Mouse (Mus musculus) ovary, adult 18-20 months (tissue): Measurements from ENCODE around the gene Rbm38.
A peak's percentile ranks its signal among the peaks of the same experiment; 100 is the strongest.

Experiments used
- DNase-seq: peaks from one replicate; pipeline ENCODE4 v3.0.0; 2022; ENCODE audit warnings: low spot score, mixed read lengths

Rbm38 gene

GRCm38 (mm10) chr2:173036611-173037010, 16.3 kb downstream of the Rbm38 start:
- DNase-seq, result no peak

DNA sequence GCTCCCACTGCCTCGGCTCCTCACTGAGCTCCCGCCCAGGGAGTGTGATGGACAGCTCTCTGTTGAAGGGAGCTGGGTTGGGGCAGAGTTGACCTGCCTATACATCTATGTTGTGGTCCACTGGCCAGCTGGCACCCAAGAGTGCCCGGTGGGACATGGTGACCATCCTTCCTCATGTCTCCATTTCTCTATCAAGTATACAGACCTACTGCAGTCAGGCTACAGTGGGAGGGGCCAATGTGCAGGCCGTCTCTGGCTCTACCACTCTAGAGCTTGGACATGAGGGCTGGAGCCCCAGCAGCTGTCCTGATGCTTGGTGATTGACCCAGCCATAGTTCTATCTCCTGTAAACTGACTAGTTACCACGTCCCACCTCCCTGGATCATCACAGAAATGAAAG, 17.0 kb downstream of the Rbm38 start:
- DNase-seq, result no peak

DNA sequence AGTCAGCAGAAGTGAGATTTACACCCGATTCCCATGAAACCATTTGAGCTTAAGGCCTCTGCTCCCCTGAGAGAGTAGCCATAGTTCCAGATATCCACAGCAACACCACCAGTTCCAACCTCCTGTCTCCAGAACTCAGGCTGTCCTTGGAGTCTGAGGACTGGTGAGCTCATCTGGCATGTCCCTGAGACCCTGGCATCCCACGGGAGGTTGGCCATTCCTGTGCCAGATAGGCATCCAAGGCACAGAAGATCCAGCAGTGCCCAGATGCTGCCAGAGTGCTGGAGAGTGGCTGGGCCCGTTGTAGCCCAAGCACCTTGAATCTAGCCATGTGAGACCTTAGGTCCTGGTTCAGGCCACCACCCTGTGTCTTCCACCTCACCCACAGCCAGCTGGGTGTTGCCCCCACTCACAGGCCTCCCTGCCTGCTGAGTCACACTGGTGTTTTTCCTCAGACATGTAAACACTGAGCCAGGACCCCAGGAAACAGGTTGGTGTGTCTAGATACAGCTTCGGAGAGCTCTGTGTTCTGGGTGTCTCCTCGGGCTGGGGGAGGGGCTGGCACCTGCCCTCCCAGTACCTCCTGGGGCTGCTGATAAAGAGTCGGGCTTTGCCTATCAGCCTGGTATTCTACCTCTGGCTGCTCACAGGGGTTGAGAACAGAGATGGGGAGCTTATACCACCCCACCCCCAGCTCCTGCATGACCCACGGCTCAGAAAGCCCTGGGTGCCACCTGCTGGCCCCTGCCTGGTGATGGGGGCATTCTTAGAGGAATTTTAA, 17.7 kb downstream of the Rbm38 start:
- DNase-seq, result no peak

DNA sequence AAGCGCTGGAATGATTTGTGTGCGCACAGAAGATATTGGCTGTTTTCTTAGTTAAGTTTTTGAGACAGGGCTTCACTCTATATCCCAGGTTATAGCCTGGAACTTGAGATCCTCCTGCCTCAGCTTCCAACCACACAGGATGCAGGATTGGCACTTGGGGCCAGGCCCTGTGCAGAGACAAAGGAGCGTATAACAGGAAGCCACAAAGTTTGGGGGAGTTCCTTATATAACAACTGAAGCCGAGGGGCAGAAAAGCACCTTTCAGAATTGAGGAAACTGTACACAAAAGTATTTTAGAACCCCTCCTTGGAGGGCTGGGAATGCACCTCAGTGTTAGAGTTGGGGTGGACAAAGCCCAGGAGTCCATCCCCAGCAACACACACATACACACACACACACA, 18.7 kb downstream of the Rbm38 start:
- DNase-seq, result no peak

DNA sequence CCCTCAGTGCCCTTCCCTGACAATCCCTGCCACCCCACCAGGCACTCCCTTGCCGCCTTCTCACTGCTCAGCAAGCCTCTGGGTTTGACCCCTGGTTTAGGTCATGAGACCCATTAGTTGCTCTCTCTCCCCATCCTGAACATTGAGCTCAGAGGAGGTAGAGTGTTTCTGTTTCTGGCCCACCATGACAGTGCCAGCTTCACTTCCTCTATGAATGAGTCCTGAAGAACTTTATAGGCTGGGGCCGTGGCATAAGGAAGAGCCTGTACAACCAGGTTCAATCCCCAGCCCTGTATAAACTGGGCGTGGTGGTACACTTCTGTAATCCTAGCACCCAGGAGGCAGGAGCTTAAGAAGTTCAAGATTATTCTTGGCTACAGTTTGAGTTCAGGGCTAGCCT, 20.5 kb downstream of the Rbm38 start:
- no peak for DNase-seq

GRCm38 (mm10) chr2:173041242-173041641, 20.9 kb downstream of the Rbm38 start:
- no peak for DNase-seq

DNA sequence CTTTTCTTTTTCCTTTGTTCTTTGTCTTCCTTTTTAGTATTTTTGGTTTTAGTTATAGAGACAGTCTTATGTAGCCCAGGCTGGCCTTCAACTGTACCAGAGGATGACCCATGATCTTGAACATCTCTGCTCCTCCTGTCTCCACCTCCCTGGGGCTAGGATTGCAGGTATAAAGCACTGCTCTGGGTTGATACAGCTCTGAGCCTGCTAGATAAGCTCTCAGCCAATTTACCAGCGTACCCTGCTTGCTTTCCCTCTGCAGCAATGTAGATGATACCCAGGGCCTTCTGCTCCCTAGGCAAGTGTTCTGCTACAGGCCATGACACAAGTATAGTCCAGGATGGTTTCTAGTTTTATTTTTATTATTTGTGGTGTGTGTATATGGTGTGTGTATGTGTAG, 21.6 kb downstream of the Rbm38 start:
- DNase-seq, result no peak

DNA sequence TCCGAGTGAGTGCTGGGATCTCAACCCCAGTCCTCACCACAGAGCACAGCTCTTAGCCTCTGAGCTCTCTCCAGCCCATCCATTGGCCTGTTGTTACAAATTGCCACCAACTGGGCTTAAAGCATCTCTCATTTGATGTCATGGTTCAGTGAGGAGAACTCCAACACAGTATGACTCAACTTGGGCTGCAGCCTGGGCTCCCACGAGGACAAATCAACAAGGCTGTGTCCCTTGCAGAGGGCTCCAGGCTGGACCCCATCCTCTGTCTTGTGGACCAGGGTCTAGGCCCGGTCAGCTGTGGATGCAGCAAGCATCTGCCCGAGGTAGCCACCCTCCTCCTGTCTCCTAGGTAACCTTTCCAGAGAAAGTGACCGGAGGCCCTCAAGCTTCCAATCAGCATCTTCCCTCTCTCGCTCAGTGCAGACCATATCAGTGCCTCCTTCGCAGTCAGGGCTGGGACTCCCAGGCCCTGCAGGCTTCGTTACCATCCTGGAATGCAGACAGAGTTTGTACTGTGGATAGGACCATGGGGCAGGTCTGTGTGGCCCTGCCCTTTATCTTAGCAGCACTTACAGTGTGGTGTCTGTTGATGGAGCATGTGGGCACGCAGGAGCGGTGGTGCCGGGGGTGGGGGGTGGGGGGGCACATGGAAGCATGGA, 22.3 kb downstream of the Rbm38 start:
- DNase-seq, result no peak

GRCm38 (mm10) chr2:173044198-173044970, 24.1 kb downstream of the Rbm38 start:
- DNase-seq, result peak; percentile 25

DNA sequence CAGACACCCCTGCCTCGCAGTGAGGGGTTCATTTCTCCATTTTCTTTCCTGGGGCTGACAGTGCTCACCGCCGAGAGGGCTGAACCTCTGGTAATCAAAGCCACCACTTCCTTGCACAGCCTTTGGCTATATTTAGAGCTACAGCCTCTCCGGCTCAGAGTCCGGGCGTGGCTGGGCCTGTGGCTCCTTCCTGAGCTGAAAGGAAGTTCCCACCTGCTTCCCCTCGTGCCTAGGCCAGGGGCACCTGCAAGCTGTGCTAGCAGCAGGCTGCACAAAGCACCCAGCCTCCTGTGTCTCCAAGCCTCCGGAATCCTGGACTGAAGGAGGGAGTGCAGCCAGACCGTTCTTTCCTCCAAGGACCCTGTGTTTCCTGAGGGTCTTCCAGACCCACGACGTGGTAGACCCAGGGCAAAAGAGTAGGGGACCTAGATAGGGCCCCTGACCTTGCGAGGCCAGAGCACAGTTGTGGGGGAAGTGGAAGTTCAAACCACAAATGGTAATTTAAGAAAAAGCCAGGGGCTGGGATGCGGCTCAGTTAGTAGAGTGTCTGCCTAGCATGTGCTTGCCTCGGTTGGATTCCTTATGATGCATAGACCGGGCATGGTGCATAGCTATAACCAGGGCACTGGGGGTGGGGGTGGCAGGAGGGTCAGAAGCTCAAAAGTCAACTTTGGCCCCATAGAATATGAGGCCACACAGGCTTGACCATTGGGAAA, 26.4 kb downstream of the Rbm38 start:
- no peak for DNase-seq

DNA sequence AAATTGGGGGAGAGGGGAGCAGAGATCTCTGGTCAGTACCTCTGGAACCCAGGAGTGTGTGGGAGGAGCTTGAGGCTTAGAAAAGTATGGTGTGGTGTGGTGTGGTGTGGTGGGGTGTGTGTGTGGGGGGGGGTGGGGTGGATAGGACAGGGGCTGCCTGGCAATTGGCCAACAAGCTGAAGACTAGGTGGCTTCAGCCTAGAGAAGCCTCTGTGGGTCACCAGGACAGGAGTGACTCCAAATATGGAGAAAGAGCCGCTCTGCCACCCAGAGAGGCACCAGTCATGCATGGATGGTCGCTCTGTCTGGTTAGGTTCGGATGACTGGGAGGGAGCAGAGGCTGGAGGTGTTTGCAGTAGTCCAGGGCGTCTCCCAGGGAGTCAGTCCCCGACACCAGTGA, 27.2 kb downstream of the Rbm38 start:
- DNase-seq, result no peak

GRCm38 (mm10) chr2:173048041-173048745, 27.9 kb downstream of the Rbm38 start:
- DNase-seq, result no peak

- DNase-seq, result no peak
These were observed 28.9 kb downstream of the Rbm38 start for GRCm38 (mm10) chr2:173049231-173049630.

DNA sequence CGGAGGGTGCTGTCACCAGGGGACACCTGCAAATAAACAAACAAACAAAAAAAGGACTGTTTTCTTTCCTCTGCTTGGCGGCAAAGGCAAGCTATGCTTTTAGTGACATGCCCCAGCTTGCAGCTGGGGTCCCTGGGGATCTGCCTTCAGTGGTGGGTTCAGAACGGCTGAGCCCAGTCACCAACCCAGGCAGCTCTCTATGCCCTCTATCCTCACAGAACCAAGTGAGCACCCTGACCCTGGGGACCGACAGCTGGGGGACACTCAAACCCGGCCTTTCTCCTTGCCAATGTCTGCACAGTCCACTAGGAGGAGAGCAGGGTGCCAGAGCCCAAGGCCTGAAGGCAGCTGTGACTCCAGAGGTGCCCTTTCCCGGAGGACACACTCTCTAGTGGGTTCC, 29.5 kb downstream of the Rbm38 start:
- no peak for DNase-seq

- no peak for DNase-seq
These were observed 30.5 kb downstream of the Rbm38 start for GRCm38 (mm10) chr2:173050604-173051382.

DNA sequence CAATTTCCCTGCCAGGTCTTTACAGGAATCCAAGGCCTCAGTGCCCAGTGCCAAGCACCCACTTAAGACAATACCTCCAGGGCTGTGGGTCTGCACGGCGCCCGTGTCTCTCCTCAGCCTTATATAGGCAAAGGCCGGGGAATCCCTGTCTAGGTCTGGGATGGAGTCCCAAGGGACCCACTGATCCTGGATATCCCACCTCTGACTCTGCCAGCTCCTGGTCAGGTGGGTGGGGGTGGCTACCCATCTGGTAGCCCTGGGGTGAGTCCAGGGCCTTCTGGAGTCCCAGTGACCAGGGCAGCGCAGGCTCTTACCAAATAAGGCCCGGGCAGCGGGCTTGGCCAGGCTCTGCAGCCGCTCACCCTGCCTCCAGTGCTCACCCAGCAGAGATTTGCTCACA, 32.6 kb downstream of the Rbm38 start:
- DNase-seq, result no peak

DNA sequence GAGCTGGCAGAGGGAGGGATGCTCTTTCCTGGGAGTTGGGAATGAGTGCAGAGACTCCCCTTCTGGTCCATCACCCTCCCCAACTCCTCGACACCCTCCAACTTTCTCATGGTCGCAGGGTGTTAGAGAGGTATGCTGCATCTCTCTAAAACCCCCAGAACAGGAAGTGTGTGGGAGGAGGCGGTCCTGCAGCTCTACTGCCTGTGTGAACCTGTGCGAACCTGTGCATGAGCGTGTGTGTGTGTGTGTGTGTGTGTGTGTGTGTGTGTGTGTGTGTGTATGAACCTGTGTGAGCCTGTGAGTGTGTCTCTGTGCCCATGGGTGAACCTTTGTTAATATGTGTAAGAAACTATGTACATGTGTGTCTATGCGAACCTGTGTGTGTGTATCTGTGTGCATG, 33.5 kb downstream of the Rbm38 start:
- no peak for DNase-seq

GRCm38 (mm10) chr2:173056303-173056881, 36.1 kb downstream of the Rbm38 start:
- no peak for DNase-seq

GRCm38 (mm10) chr2:173056882-173057315, 36.6 kb downstream of the Rbm38 start:
- no peak for DNase-seq

DNA sequence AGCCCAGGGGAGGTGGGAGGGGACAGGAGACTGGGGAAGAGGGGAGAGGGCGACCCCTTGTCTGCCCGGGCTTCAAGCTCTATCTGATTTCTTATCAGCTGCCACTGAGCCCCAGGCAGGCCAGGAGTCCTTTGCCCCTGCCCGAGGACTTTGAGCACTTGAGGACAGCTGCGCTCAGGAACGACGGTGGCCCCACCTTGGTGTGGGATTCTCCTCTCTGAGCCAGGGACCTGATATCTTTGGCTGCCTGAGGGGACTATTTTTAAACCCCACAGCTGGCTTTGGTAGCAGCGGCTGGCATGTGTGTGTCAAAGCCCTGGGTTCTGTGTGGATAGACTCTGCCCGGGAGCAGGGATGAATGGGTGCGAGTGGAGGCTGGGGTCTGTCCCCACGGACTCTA, 37.3 kb downstream of the Rbm38 start:
- DNase-seq, result no peak
